Mouse (Mus musculus): ENCODE data around the gene Lenep. TPM values are rescaled to one million over a fixed set of nuclear protein-coding genes. Genes with fewer than 3 reads are reported as not detected.
A peak's percentile ranks its signal among the peaks of the same experiment; 100 is the strongest.

Lenep gene
- total RNA-seq, 2 experiments from 2014 or later: 0.83 TPM; not detected in 1

DNA sequence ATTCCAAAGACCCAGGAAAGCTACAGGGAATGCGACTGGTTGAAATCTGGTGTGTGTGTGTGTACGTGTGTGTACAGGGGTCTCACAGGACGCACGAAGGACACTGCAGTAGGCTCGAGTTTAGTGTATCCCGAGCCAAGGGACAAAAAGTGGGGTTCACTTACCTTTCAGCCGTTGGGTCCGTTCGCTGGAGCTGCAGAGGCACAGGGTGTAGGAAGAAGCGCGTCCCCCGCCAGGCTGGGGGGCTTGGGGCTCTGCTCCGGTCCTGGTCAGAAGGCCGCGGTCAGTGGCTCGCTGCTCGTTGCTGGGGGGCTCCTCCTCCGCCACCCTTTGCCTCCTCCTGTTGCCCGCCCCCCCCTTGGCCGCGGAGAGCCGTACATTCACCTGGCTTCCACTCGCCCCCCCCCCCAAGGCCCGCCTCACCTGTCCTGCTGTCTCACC, 9.7 kb downstream of the Lenep start:
- no peak for DNase-seq (ENCODE audit: low spot score in 2 of 2)

- no peak for DNase-seq (ENCODE audit: low spot score in 2 of 2)
Measured at GRCm38 (mm10) chr3:89391663-89392511, 10.7 kb downstream of the Lenep start.

- DNase-seq (ENCODE audit: low spot score in 2 of 2): no peak
Measured at GRCm38 (mm10) chr3:89390699-89391662, 11.6 kb downstream of the Lenep start.

DNA sequence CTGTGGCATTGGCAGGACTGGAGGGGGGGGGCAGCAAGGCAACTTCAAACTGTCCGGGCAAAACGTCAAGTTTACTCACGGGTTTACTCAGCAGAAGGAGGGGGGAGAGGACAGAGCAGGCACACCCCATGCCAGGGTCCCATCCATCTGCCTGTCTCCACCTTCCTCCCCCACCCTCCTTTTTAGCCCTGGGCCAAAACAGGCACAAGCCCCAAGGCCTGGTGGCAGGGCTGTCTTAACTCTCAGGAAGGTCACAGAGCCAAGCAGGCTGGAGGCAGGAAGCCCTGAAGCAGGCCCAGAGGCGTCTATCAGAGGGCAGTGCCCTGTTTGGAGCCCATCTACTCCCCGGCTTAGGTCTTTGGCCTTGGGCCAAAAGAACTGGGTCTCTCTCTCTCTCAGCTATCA, 12.5 kb downstream of the Lenep start:
- no peak for DNase-seq (ENCODE audit: low spot score in 2 of 2)

DNA sequence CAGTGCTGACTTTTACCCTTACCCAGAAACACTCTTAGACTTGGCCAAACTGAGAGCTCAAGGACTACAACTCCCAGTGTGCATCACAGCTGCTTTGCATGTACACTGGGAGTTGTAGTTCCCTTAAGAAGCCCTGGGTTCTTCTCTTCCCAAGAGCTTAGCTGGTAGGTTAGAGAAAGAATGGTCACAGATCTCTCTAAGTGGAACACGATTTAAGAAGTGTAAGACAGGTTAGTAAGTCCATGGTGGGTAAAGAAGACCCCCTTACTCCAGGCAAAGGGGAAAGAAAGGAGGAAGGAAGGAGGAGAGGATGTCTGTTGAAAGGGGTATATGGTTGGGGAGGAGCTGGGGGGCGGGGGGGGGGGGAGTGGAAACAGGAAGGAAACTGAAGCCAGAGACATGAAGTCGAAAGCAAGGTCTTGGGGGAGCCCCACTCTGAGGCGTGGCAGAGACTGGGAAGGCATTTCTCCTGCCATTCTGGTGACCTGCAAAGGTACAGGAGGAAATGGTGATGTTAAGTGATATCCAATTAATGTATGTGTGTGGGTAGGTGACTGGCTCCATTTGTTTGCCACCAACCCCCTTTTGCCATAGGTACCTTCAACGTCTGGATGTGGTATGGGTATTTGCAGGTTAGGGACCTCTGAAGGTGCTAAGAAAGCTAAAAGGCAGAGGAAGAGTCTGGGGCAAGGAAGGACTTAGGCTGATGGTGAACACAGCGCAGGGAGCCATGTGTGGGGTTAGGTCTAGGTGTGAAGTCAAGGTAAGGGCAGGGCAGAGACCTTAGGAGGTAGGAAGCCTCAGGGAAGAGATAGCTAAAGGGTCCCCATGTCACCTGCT, 13.5 kb downstream of the Lenep start:
- DNase-seq (ENCODE audit: low spot score in 2 of 2): no peak

DNA sequence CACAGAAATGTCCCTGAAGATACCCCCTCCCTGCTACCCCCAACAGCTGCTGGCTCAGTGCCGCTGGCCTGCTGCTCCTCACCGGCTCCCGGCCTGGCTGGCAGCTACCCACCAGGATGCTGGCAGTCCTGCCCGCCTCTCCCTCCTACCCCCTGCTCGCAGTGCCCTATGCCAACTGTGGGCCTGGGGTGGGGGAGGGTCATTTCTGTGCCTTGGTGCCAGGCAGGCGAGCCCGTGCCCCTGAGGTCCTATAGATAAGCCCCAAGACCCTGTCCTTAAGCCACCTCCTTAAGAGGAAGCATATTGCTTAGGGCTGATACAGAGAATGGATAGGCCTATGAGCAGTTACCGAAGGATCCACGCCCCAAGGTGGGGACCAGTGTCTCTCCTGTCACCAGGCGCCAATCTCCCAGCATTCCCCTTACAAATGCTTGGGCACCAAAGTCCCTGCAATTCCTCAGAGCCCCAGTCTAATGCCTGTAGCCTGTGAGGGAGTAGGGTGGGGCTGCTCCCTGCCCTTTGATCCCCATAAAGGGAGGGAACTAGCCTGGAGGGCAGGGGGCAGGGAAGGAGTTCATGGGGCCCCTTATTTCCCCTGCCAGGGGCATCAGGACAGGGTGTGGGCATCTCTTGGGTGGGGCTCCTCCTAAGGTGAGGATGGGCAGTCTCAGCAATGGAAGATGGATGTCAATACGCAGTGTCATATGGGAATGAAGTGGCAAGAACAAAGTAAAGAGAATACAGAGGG, 14.3 kb downstream of the Lenep start:
- peak in 1 of 2 experiments; percentile 66 for DNase-seq (ENCODE audit: low spot score in 2 of 2)

- no peak for DNase-seq (ENCODE audit: low spot score in 2 of 2)
Measured at GRCm38 (mm10) chr3:89387632-89388031, 15.0 kb downstream of the Lenep start.

- no peak for DNase-seq (ENCODE audit: low spot score in 2 of 2)
Measured at GRCm38 (mm10) chr3:89386438-89387420, 15.9 kb downstream of the Lenep start.

DNA sequence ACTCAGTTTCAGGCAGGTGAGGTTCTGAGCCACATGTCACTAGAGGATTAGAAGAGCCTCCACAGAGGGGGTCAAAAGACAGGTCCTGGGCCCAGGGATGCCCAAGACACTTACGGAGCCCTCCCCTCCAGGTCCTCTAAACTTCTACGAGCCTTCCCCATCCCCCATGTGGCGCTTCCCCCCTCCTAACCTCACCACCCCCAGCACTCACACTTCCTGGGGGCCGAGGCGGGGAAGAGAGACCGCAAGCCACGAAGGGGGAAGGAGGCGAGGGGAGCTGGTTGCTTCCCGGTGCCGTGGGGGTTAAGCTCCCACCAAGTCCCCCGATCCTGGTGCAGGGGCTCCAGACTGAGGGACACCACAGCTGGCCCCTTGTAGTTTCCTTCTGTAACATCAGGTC, 17.1 kb downstream of the Lenep start:
- no peak for DNase-seq (ENCODE audit: low spot score in 2 of 2)

DNA sequence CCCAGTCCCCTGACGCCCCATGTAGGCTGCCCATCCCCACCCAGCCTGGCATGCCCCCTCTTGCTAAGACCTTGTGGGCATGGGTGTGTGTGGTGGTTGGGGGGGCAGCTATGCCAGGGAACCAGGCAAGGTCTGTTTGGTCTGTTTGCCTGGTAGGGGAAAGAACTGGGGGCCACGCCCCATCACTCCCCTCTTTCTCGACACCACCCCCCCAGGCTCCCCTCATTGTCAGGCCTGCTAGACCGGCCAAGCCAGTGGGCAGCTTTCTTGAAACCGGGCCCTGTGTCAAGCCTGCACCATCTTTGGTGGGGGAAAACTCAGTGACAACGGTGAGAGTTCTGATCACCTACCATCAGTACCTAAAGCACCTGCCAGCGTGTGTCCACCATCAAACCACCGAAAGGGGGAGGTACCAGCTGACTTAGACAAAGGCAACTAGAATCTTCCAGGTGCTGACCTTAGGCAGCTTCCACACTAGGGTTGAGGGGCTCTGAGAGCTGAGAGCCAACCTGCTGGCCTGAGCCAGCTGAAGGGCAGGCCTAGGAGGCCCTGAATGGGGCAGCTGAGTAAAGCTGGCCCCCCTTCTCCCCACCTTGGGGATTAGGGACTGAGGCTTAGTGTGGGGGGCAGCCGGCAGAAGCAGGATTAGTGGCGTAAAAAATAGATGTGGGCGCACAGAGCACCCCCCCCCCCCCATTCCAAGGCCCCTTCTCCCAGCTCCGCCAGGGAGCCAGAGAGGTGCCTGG, 18.1 kb downstream of the Lenep start:
- no peak for DNase-seq (ENCODE audit: low spot score in 2 of 2)

- DNase-seq (ENCODE audit: low spot score in 2 of 2): no peak
Measured at GRCm38 (mm10) chr3:89383651-89384255, 18.8 kb downstream of the Lenep start.

GRCm38 (mm10) chr3:89382950-89383349, 19.6 kb downstream of the Lenep start:
- DNase-seq (ENCODE audit: low spot score in 2 of 2): no peak

DNA sequence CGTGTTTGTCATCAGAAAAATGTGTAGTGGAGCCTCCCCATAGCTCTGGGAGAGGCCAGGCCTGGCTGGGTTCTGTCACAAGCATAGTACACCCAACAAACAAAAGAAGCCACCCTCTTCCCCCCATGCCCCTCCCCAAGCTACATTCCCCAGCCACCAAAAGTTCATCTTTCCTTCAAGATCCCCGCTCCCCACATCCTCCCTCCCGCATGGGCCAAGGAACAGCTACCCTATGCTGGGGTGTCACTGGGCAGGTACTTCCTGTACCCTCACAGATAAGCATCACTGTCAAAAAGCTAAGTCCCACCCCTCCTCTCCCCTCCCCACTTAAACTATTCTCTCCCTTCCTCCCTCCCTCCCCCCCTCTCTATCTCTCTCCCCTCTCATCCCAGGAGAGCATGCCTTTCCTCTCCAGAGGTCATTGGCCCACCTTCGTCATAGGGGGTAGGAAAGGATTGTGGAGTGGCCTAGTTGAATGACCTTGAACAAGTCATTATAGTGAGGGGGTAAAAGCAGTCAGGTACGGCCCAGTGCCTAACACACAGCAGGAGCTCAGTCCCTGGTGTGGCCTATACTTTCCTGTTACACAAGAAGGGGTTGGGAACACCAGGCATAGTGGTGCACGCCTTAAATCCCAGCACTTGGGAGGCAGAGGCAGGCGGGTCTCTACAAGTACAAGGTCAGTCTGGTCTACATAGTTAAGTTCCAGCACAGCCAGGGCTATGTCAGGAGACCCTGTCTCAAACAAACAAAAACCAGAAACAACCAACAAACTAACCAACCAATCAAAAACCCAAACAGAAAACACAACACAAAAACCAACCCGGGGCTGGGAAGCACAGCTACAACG, 20.3 kb downstream of the Lenep start:
- DNase-seq (ENCODE audit: low spot score in 2 of 2): no peak

DNA sequence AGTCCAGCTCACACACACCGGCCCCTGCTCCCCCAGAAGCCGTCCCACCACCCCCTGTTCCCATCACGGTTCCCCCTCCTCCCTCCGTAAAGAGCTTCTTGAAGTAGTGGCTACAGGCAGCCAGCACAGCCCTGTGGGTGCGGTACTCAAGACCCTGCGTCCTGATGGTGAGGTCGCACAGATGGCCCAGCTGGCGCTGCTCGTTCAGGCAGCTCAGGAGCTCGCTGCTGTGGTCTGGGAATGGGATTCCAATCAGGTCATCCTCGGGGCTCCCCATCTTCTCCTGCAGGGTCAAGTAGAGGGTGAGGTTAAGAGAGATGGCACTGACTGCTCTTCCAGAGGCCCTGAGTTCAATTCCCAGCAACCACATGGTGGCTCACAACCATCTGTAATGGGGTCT, 21.4 kb downstream of the Lenep start:
- no peak for DNase-seq (ENCODE audit: low spot score in 2 of 2)

GRCm38 (mm10) chr3:89380711-89381110, 21.9 kb downstream of the Lenep start:
- DNase-seq (ENCODE audit: low spot score in 2 of 2): no peak

DNA sequence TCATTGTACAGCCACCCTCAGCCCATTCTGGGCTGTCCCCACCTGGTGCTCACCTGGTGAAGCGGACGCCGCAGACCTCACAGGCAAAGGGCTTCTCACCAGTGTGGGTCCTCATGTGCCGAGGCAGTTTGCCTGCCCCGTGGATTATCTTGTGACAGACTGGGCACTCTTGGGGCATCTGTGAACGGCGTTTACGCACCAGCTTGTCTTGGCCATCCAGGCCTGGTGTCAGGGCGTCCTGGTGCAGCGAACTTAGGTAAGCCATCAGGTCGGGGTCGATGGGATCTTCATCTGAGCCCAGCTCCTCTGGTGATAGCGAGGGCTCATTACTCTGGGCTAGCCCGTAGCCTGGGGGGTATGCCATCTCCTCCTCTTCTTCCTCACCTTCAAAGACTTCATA, 22.3 kb downstream of the Lenep start:
- DNase-seq (ENCODE audit: low spot score in 2 of 2): no peak

Data from gastrocnemius, postnatal 4 days (tissue).